Mouse (Mus musculus) hindbrain, embryonic 13.5 days (tissue): ENCODE measurements around the gene Tmem59. TPM values are rescaled to one million over a fixed set of nuclear protein-coding genes. Genes with fewer than 3 reads are reported as not detected.

Experiments used
- ATAC-seq: fragments of 200-750 bp; cut with Nextera tagmentation; 2 replicates; pipeline ENCODE4 v1.8.0; 2017; ENCODE audit warnings: moderate TSS enrichment; ENCODE audit not compliant: low FRiP score
- H3K27ac ChIP-seq: fragments of 300-500 bp; sonication (generic); 2 replicates; pipeline ENCODE4 v1.5.1; 2015; ENCODE audit warnings: inconsistent platforms, mild to moderate bottlenecking, moderate library complexity
- H3K27me3 ChIP-seq: fragments of 300-500 bp; sonication (generic); 2 replicates; pipeline ENCODE4 v1.6.1; 2015; ENCODE audit warnings: mild to moderate bottlenecking, inconsistent platforms
- H3K36me3 ChIP-seq: fragments of 300-500 bp; sonication (generic); 2 replicates; pipeline ENCODE4 v1.6.1; 2015; ENCODE audit warnings: mild to moderate bottlenecking, inconsistent platforms
- H3K4me1 ChIP-seq: fragments of 300-500 bp; sonication (generic); replicated peaks from 2 replicates; pipeline ENCODE4 v1.6.1; 2015; ENCODE audit warnings: inconsistent platforms
- H3K4me2 ChIP-seq: fragments of 300-500 bp; sonication (generic); 2 replicates; pipeline ENCODE4 v1.6.1; 2015; ENCODE audit warnings: inconsistent platforms, mild to moderate bottlenecking, moderate library complexity
- H3K4me3 ChIP-seq: fragments of 300-500 bp; sonication (generic); 2 replicates; pipeline ENCODE4 v1.5.1; 2015; ENCODE audit warnings: mild to moderate bottlenecking, inconsistent platforms
- H3K9ac ChIP-seq: fragments of 300-500 bp; sonication (generic); 2 replicates; pipeline ENCODE4 v1.6.1; 2015; ENCODE audit warnings: mild to moderate bottlenecking, inconsistent platforms
- H3K9me3 ChIP-seq: fragments of 300-500 bp; sonication (generic); 2 replicates; pipeline ENCODE4 v1.6.1; 2016; ENCODE audit warnings: inconsistent platforms
- WGBS: fragments of 180-500 bp; shearing (Covaris S2); methylation state at CpG from one replicate; pipeline ENCODE4 v1.1.7; 2015; 5-methylcytosine and 5-hydroxymethylcytosine counted together
- polyA plus RNA-seq: library from polyadenylated mRNA; unstranded; fragments of >200 nt; fragmentation: Nextera tagmentation; extraction: Ambion mirVana; gene quantifications from 2 replicates; pipeline ENCODE4 v1.2.1, GENCODE M21; 2015

Tmem59 gene
- polyA plus RNA-seq, 1 experiment from 2014 or later = 431 TPM

DNA sequence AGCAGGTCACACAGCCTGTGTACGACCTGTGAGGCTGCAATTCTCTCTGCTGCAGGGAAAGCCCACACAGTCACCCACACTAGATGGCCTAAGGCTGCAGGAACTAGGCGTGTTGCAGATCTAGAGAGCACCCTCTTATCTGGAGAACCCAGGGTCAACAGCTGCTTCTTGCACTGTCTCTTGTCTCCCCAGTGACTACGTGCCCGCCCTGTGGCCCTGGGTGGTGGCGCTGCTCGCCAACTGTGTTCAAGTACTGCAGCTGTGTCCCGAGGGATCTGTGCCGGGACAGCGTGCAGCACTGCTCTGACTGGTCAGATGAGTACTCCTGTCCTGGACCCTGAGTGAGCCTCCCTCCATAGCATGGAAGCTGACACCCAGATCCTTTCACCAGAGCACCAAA lies 39.4 kb downstream of the Tmem59 start:
- no peak overlapping the region for H3K9ac ChIP-seq
- H3K4me1 ChIP-seq = no peaks in the 10 kb centered on the region
- no peaks in the 10 kb centered on the region for H3K9me3 ChIP-seq
- no peak overlapping the region for H3K4me3 ChIP-seq
- no peaks in the 10 kb centered on the region for H3K27me3 ChIP-seq
- no peak overlapping the region for H3K27ac ChIP-seq
- WGBS = 83% methylated on average over 9 of the region's 9 CpGs
- H3K36me3 ChIP-seq = no peaks in the 10 kb centered on the region
- no peak for ATAC-seq
- no peak overlapping the region for H3K4me2 ChIP-seq

DNA sequence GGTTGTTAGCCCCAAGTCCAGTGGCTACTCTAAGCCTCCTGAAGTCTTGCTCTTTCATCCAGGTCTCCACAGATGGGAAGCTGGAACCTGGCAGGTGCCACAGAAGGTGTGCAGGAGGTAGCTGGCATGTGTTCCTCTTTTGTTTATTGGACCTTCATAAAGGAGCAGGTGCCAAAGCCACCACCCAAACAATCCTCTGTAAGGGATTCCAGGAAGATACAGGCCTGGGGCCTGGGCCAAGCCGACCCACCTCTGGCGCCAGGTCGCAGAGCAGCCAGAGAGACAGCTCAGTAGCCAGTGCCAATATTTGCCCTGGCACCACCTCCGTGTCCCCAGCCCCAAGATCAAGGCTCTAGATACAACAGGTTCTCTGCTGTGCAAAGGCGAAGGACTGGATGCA lies 43.3 kb downstream of the Tmem59 start:
- H3K4me2 ChIP-seq = no peak overlapping the region
- no peak for ATAC-seq
- H3K4me3 ChIP-seq = no peak overlapping the region
- no peaks in the 10 kb centered on the region for H3K9me3 ChIP-seq
- no peak overlapping the region for H3K27ac ChIP-seq
- no peaks in the 10 kb centered on the region for H3K36me3 ChIP-seq
- H3K4me1 ChIP-seq = no peaks in the 10 kb centered on the region
- no peaks in the 10 kb centered on the region for H3K27me3 ChIP-seq
- 96% methylated on average over 5 of the region's 5 CpGs for WGBS
- no peak overlapping the region for H3K9ac ChIP-seq

DNA sequence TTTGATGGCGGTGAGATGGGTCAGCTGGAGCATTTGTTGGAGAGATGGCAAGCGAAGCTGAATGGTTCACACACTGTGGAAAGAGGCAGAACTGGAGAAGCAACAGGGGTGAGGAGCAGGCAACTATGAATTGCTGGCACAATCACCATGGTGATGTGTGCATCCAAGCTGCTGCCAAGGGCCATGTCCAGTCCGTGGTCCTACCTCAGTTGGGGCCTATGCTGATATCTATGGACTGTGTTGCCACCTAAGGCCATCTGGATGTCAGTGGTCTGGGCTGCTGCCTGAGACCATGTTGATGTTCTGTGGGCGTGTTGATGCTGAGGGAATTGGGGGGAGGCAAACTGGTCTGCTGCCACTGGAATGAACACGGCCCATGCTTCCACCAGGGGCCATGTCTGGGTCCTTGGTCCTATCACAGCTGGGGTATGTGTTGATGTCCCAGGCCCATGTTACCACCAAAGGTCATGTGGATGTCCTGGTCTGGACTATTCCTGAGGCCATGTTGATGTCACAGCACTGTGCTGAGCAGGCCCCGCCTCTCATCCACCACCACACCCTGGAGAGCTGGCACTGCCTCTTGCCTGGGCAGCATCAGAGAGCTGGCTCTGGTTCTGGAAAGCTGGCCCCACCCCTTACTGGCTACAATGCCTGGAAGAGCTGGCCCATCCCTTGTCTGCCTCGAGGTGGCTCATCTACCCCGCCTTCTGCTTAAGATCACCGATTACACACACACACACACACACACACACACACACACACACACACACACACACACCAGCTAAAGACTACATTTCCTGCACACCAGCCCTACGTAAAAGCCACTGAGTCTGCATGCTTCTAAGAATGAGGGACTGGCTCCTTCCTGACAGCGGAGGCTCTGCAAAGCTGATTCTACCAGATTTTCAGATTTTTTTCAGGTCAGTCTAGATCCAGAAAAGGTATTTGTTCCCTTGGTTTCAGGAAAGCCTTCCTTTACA lies 45.3 kb downstream of the Tmem59 start:
- Histone ChIP-seq H3K4me3 (no peak overlapping the region), H3K4me1 (no peaks in the 10 kb centered on the region), H3K36me3 (no peaks in the 10 kb centered on the region), H3K9me3 (no peaks in the 10 kb centered on the region), H3K4me2 (no peak overlapping the region), H3K9ac (no peak overlapping the region), H3K27ac (no peak overlapping the region), H3K27me3 (no peaks in the 10 kb centered on the region)
- ATAC-seq = no peak
- 82% methylated on average over 11 of the region's 11 CpGs for WGBS

DNA sequence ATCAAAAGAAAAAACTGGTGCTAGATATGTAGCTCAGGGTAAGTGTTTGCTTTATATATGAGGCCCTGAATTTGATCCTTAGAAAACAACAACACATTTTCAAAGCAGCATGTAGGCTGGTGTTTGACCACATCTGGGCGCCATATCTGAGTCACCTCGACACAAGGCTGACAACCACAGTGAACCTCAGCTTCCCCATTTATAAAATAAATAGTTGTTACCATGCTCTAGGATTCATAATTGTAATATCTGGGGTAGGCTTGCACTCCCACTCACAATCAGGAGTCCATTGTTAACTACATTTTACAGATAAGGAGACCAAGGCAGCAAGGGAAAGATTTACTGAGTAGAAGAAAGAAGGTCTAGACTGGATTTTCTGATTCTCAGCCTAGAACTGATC lies 48.1 kb downstream of the Tmem59 start:
- no peaks in the 10 kb centered on the region for H3K27me3 ChIP-seq
- 0 out of 2 replicates have a peak, but pooled peaks cover 4% of the 10 kb centered on the region for H3K36me3 ChIP-seq
- H3K4me2 ChIP-seq = no peak overlapping the region
- no peaks in the 10 kb centered on the region for H3K4me1 ChIP-seq
- H3K9me3 ChIP-seq = no peaks in the 10 kb centered on the region
- no peak overlapping the region for H3K27ac ChIP-seq
- no peak overlapping the region for H3K9ac ChIP-seq
- H3K4me3 ChIP-seq = no peak overlapping the region
- ATAC-seq = no peak
- WGBS = 90% methylated on average over 2 of the region's 2 CpGs

DNA sequence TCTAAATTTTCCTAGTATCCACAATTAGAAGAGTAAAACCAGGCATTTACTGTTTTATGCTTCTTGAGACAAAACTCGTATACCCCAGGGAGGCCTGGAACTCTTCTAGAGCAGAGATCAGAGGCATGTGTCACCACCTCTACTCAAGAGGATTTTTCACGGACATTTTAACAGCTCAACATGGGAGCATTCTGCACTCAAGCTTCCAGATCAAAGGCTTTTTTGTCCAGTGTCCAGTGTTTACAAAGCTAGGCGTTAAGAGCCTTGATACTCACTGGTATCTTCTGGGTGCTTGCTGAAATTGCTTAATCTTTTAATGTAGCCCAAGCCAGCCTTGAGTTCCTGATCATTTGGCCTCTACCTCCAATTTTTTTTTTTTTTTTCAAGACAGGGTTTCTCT lies 54.0 kb downstream of the Tmem59 start:
- no peaks in the 10 kb centered on the region for H3K9me3 ChIP-seq
- H3K4me3 ChIP-seq = no peak overlapping the region
- H3K27me3 ChIP-seq = no peaks in the 10 kb centered on the region
- H3K27ac ChIP-seq = no peak overlapping the region
- WGBS = 74% methylated on average over 3 of the region's 3 CpGs
- ATAC-seq = no peak
- no peak overlapping the region for H3K9ac ChIP-seq
- H3K4me1 ChIP-seq = no peaks in the 10 kb centered on the region
- H3K36me3 ChIP-seq = peaks cover 53% of the 10 kb centered on the region
- H3K4me2 ChIP-seq = no peak overlapping the region

DNA sequence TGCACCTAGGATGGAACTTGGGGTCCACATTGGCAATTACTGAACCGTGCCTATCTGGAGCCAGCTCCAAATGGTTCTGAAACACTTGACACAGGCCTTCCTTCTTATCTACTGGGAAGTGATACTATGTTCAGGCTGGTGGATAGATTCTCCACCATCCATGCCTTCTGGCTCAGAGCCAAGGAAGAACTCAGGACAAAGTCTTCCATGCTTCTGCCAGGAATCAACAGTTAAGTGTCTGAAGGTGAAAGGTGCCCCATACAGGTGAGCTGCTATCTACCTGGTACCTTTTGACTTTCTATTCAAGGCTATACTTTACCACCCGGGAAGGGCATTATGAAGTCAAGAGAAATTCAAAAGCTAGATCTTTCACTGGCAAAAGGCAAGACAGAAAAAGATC lies 60.1 kb downstream of the Tmem59 start:
- H3K4me2 ChIP-seq = no peak overlapping the region
- no peak overlapping the region for H3K9ac ChIP-seq
- ATAC-seq = no peak
- H3K27ac ChIP-seq = no peak overlapping the region
- peaks cover 90% of the 10 kb centered on the region for H3K36me3 ChIP-seq
- 99% methylated on average over 2 of the region's 2 CpGs for WGBS
- H3K9me3 ChIP-seq = no peaks in the 10 kb centered on the region
- H3K4me1 ChIP-seq = no peaks in the 10 kb centered on the region
- no peaks in the 10 kb centered on the region for H3K27me3 ChIP-seq
- H3K4me3 ChIP-seq = no peak overlapping the region

DNA sequence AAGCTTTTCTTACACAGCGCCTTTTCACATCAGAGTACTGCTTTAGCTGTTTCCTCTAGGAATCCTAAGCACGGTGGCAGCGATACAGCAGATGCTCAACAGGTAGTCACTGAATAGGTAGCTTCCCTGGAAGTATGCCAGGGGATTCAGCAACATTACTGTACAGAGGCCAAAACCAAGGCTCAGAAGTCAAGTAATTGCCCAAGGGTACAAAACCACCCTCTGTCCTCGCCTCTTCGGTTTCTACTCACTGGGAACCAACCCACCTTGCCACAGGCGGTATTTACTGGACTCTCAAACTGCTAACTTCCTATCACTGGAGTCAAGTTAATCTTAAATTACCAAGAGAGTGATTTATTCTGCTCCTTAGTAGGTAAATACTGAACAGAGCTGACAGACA lies 62.0 kb downstream of the Tmem59 start:
- Histone ChIP-seq H3K4me2 (no peak overlapping the region), H3K27me3 (no peaks in the 10 kb centered on the region), H3K9me3 (no peaks in the 10 kb centered on the region), H3K9ac (no peak overlapping the region), H3K36me3 (peaks cover 76% of the 10 kb centered on the region), H3K4me3 (no peak overlapping the region), H3K4me1 (peaks cover 8% of the 10 kb centered on the region; the same call in 1 of the 2 replicates), H3K27ac (no peak overlapping the region)
- ATAC-seq = no peak
- WGBS = 97% methylated on average over 6 of the region's 6 CpGs

DNA sequence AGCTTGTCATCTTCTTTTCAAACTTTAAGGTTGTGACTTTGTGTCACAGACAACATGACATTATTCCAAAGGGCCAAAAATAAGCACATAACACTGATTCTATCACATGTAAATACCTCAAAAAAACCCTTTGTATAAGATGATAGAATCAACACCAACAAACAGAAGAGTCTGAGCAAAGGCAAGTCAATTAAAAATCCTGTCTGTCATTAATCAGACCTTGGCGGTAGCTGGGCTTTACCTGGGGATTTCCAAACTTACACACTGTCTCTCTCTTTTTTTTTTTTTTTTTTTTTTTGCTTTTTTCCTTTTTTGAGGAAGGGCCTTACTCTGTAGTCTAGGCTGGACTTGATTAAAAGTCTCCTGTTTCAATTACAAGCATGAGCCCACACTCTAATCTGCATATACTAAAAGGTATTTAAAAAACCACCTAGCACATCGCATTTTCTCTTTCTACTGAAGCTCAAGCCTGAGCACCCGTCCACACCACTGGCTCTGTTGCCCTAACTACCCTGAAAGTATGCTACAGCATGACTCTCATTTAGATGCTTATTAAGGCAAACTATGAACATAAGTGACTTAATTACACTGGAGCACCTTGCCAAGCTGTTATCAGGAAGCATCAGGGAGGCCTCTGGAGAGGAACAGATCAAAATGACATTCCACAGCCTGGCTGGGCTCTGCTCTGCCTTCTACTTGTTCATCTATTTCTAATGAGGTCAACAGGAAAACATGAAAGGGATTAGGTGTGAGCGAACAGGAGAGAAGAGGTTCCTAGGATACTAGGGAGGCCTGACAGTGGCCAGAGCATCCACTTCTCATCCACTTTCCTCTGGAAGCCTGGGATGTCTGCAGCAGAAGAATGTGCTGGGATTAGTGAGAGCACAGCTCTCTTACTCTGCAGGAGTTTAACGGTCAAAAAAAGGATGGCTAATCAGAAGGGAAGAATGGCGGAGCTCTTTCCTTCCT lies 65.5 kb downstream of the Tmem59 start:
- no peaks in the 10 kb centered on the region for H3K9me3 ChIP-seq
- H3K4me1 ChIP-seq = peaks cover 13% of the 10 kb centered on the region
- H3K27ac ChIP-seq = peak overlapping the region; percentile 49; the same call in 1 of the 2 replicates
- WGBS = 70% methylated on average over 6 of the region's 6 CpGs
- no peak for ATAC-seq
- H3K27me3 ChIP-seq = no peaks in the 10 kb centered on the region
- H3K4me2 ChIP-seq = no peak overlapping the region
- peaks cover 54% of the 10 kb centered on the region for H3K36me3 ChIP-seq
- H3K4me3 ChIP-seq = no peak overlapping the region
- H3K9ac ChIP-seq = peak overlapping the region; percentile 10; the same call in 1 of the 2 replicates

DNA sequence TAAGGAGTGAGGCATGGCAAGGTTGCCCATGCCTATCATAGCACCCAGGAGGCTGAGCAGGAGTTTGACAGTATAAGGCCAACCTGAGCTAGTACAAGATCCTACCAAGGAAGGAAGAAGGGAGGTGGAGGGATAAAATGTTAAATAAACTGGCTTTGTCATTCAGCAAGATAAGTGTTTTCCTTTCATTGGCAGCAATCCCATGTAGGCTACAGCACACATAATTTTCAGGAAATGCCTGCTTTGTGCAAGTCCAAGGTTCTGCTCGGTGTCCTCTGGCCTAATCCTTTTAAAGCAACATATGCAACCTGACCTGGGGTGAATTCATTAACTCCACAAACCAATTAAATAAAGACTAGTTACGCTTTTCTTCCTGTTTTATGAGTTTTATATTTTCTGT lies 67.2 kb downstream of the Tmem59 start:
- Histone ChIP-seq H3K4me3 (no peak overlapping the region), H3K27ac (no peak overlapping the region), H3K36me3 (peaks cover 39% of the 10 kb centered on the region), H3K9ac (no peak overlapping the region), H3K9me3 (no peaks in the 10 kb centered on the region), H3K27me3 (no peaks in the 10 kb centered on the region), H3K4me1 (peaks cover 29% of the 10 kb centered on the region), H3K4me2 (no peak overlapping the region)
- ATAC-seq = no peak
- WGBS = 84% methylated on average over 2 of the region's 2 CpGs

DNA sequence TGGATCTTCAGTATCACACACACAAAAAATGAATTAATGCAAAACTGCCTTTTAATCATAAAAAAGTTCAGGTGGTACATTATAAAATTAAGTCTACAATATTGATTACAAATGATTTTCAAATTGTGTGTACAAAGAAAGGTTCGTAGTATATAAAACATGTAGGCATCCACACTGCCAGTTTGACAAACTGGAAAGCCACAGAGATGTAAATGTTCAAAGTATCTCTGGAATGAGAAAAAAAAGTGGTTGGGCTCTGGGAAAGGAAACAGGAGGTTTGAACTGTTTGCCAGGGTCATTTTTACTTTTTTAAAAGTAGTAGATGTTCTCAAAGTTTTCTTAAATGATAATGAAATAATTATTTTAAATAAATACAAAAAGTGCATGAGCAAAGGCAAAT lies 67.8 kb downstream of the Tmem59 start:
- Histone ChIP-seq H3K9me3 (no peaks in the 10 kb centered on the region), H3K4me1 (peaks cover 33% of the 10 kb centered on the region), H3K4me3 (no peak overlapping the region), H3K4me2 (no peak overlapping the region), H3K27ac (no peak overlapping the region), H3K9ac (no peak overlapping the region), H3K36me3 (peaks cover 32% of the 10 kb centered on the region), H3K27me3 (no peaks in the 10 kb centered on the region)
- no peak for ATAC-seq
- WGBS = 79% methylated on average over 1 of the region's 1 CpGs

DNA sequence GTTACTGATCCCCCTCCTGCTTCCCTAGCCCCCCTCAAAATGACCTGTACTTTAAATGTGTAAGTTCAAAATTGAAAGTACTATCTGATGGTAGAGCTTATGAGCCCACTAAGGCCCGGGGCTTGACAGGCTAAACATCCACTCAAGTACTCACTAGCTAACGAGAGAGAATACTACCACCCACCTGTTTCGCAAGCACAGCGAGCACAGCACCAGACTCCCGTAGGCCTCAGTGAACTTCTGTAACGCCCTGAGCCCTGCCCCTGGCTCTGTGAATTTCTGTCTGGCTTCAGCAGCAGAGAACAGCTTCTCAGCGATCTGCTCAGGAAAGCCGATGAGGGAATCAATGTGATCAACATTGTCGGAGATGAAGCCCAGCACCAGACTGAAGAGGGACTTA lies 68.9 kb downstream of the Tmem59 start:
- Histone ChIP-seq H3K4me1 (peaks cover 40% of the 10 kb centered on the region), H3K4me2 (no peak overlapping the region), H3K9me3 (no peaks in the 10 kb centered on the region), H3K9ac (no peak overlapping the region), H3K4me3 (no peak overlapping the region), H3K36me3 (peaks cover 22% of the 10 kb centered on the region), H3K27ac (no peak overlapping the region), H3K27me3 (no peaks in the 10 kb centered on the region)
- 89% methylated on average over 9 of the region's 9 CpGs for WGBS
- no peak for ATAC-seq

DNA sequence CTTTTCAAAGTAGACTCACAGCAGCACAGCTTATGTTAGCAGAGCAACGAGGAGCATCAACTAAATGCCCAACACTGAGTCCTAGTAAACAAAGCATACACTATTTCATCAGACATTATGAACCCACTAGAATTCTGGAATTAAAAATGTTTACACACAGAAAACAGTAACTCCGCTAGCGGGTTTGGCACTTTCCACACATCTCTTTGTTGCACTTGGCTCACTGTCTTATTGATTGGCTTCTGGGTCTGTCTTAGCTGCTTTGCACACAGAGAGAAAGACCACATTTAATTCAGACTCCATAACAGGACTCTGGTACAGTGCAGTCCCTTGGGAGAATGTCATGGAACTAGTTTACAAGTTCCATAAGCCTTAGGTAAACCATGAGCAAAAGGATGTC lies 69.9 kb downstream of the Tmem59 start:
- Histone ChIP-seq H3K27ac (no peak overlapping the region), H3K9me3 (no peaks in the 10 kb centered on the region), H3K36me3 (peaks cover 16% of the 10 kb centered on the region), H3K4me2 (no peak overlapping the region), H3K9ac (no peak overlapping the region), H3K27me3 (no peaks in the 10 kb centered on the region), H3K4me1 (peaks cover 45% of the 10 kb centered on the region), H3K4me3 (no peak overlapping the region)
- ATAC-seq = no peak
- WGBS = 84% methylated on average over 3 of the region's 3 CpGs
